Mouse (Mus musculus) kidney, postnatal 0 days (tissue): ENCODE measurements around the gene Wbp2nl. TPM values are rescaled to one million over a fixed set of nuclear protein-coding genes. Genes with fewer than 3 reads are reported as not detected.

ENCODE experiments used
- ATAC-seq: fragments of 200-750 bp; cut with Nextera tagmentation; replicated peaks from 2 replicates; pipeline ENCODE4 v1.8.0; 2017; ENCODE audit warnings: low read depth, moderate number of reproducible peaks, moderate TSS enrichment, moderate library complexity; ENCODE audit not compliant: low FRiP score
- DNase-seq: peaks from one replicate; pipeline ENCODE4 v3.0.0-alpha.2; 2016; ENCODE audit warnings: low spot score
- H3K27ac ChIP-seq: fragments of 300-500 bp; sonication (generic); 2 replicates; pipeline ENCODE4 v1.5.1; 2014; ENCODE audit warnings: mild to moderate bottlenecking
- H3K27me3 ChIP-seq: fragments of 300-500 bp; sonication (generic); 2 replicates; pipeline ENCODE4 v1.6.1; 2014; ENCODE audit warnings: low read length, mixed read lengths; ENCODE audit not compliant: insufficient read depth
- H3K36me3 ChIP-seq: fragments of 300-500 bp; sonication (generic); 2 replicates; pipeline ENCODE4 v1.6.1; 2014; ENCODE audit warnings: low read length, mixed read lengths; ENCODE audit not compliant: insufficient read depth
- H3K4me1 ChIP-seq: fragments of 300-500 bp; sonication (generic); replicated peaks from 2 replicates; pipeline ENCODE4 v1.6.1; 2014; ENCODE audit warnings: antibody characterized with exemption, low read length, mixed read lengths; ENCODE audit not compliant: insufficient read depth
- H3K4me2 ChIP-seq: fragments of 300-500 bp; sonication (generic); 2 replicates; pipeline ENCODE4 v1.6.1; 2014; ENCODE audit warnings: mild to moderate bottlenecking, low read length, moderate library complexity, mixed read lengths
- H3K4me3 ChIP-seq: fragments of 300-500 bp; sonication (generic); replicated peaks from 2 replicates; pipeline ENCODE4 v1.5.1; 2014; ENCODE audit warnings: low read depth, low read length
- H3K9ac ChIP-seq: fragments of 300-500 bp; sonication (generic); 2 replicates; pipeline ENCODE4 v1.6.1; 2014; ENCODE audit warnings: low read depth, low read length
- H3K9me3 ChIP-seq: fragments of 300-500 bp; sonication (generic); replicated peaks from 2 replicates; pipeline ENCODE4 v1.6.1; 2016; ENCODE audit warnings: low read length, inconsistent platforms, mixed read lengths
- CTCF ChIP-seq: IDR thresholded peaks from 2 replicates; pipeline ENCODE4 v1.5.1; 2016; ENCODE audit warnings: antibody characterized with exemption, low read depth, mild to moderate bottlenecking, moderate library complexity
- WGBS: fragments of 180-500 bp; shearing (Covaris S2); extraction: QIAGEN DNeasy Blood & Tissue Kit; methylation state at CpG from one replicate; pipeline ENCODE4 v1.1.7; 2014; 5-methylcytosine and 5-hydroxymethylcytosine counted together
- polyA plus RNA-seq: library from polyadenylated mRNA; unstranded; fragments of >200 nt; fragmentation: Nextera tagmentation; extraction: Ambion mirVana; gene quantifications from 2 replicates; pipeline ENCODE4 v1.2.1, GENCODE M21; 2015

Wbp2nl gene
- polyA plus RNA-seq, result 0.11 and 0.31 TPM in 2 replicates

DNA sequence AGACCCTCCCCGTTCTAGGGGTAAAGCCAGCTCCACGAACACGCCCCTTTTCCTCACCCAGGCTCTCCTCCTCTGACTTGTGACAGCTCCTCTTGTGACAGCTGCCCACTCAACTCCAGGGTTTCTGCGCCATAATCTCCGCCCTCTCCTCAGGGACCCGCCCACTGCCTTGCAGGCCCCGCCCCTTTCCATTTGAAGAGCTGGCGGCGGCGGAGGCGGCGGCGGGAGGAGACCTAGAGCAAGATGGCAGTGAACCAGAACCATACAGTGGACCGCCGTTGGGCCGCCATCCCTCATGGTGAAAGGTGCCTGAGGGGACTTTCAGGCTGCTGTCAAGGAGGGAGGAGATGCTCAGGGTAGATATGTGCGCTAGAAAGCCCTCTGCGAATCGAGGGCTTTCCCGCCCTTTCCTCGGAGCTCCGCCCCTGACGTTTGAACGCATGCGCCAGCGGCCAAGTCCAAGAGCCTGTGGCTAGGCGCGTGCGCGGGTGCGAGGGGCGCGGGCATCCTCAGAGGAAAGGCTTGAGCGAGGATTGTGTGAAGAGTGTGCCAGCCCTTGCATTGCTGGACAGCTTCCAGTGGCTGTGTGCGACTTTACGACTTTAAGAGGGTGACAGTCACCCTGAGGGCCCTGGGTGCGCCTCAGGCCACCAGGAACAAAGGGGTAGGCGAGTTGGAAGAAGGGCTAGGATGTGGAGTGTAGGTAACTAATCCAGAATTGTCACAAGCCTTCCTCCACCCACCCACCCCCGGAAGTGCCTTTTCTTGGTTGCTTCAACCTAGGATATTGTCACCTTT is at the start of gene Wbp2nl:
Gene Wbp2nl (plus strand): TSS at position 191 of the 798 bp plus-strand sequence.
- Histone ChIP-seq H3K36me3 (no peaks in the 10 kb centered on the region), H3K4me2 (peak within 1 kb of the TSS; percentile 30; the same call in 1 of the 2 replicates), H3K4me3 (no peak within 1 kb of the TSS), H3K9ac (no peak within 1 kb of the TSS), H3K27me3 (no peaks in the 10 kb centered on the region), H3K4me1 (no peaks in the 10 kb centered on the region), H3K9me3 (no peaks in the 10 kb centered on the region), H3K27ac (no peak within 1 kb of the TSS)
- 58% methylated on average over 39 of the region's 39 CpGs for WGBS
- TF ChIP-seq CTCF, result no peak
- DNase-seq (no peak), ATAC-seq (0 out of 2 replicates have a peak, but pooled peaks have one; percentile 21)

DNA sequence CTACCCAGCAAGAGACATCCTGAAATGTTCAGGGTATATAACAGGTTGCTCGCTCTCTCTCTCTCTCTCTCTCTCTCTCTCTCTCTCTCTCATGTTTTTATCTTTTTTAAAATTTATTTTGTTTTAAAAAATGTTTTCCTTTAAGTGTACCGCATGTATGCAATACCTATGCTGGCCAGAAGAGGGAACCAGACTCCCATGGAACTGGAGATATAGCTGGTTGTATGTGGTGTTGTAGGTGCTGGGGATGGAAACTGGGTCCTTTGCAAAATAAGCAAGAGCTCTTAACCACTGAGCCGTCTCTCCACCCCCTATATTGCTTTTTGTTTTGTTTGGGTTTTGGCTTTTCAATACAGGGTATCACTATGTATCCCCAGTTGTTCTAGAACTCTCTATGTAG is 47.2 kb upstream of the Wbp2nl start:
- Histone ChIP-seq H3K4me2 (no peak overlapping the region), H3K4me3 (no peak overlapping the region), H3K27ac (no peak overlapping the region), H3K4me1 (no peaks in the 10 kb centered on the region), H3K9ac (no peak overlapping the region), H3K36me3 (no peaks in the 10 kb centered on the region), H3K9me3 (no peaks in the 10 kb centered on the region), H3K27me3 (no peaks in the 10 kb centered on the region)
- no peak for ATAC-seq
- 95% methylated on average over 3 of the region's 3 CpGs for WGBS
- DNase-seq, result no peak
- peak; percentile 48; the same call in 1 of the 2 replicates for TF ChIP-seq CTCF

DNA sequence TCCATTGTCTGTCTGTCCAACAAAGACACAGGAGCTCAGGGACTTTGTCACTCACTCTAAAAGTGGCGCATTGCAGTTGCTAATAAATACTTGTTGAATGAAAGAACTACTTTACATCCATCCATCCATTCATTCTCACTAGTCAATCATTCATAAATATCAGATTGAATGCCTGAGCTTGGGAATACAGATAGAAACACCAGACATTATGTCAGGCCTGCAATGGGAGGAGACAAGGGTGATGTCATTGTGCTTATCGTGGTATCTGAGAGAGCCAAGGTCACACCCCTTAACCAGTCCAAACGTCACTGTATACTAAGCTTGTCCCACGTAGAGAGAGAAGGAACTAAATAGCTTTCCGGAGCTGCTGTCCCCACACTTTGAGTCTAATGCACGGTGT is 46.7 kb upstream of the Wbp2nl start, which contains the start of gene 1500009C09Rik:
Gene 1500009C09Rik (plus strand): TSS at position 301 of the 400 bp plus-strand sequence.
- 89% methylated on average over 6 of the region's 6 CpGs for WGBS
- ATAC-seq, result no peak

DNA sequence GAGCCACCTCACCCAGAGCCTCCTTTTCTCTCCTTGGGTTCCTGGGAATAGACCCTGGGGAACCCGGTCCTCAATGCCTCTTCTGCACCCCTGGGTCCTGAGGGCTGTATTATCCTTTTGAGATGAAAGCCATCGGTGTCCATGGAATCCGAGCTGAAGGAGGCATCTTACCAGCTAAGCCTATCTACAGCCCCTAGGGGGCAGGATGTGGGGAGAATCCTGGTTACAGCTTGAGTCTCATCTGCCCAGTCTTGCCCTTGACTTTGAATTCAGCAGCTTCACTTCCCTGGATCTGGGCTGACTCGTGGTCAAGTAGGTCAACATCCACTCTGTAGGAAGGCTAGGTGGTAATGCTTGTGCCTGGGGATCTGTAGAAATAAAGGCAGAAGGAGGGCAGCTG is 43.5 kb upstream of the Wbp2nl start:
- WGBS, result 52% methylated on average over 4 of the region's 4 CpGs

More for the DNA sequence above, 46.7 kb upstream of the Wbp2nl start, which contains the start of gene 1500009C09Rik:
- H3K9me3 ChIP-seq, result no peaks in the 10 kb centered on the region
- H3K4me2 ChIP-seq, result no peak within 1 kb of the TSS
- no peak within 1 kb of the TSS for H3K9ac ChIP-seq
- no peaks in the 10 kb centered on the region for H3K4me1 ChIP-seq
- no peak for TF ChIP-seq CTCF
- no peak for DNase-seq
- no peaks in the 10 kb centered on the region for H3K27me3 ChIP-seq
- no peak within 1 kb of the TSS for H3K27ac ChIP-seq
- no peaks in the 10 kb centered on the region for H3K36me3 ChIP-seq
- no peak within 1 kb of the TSS for H3K4me3 ChIP-seq

DNA sequence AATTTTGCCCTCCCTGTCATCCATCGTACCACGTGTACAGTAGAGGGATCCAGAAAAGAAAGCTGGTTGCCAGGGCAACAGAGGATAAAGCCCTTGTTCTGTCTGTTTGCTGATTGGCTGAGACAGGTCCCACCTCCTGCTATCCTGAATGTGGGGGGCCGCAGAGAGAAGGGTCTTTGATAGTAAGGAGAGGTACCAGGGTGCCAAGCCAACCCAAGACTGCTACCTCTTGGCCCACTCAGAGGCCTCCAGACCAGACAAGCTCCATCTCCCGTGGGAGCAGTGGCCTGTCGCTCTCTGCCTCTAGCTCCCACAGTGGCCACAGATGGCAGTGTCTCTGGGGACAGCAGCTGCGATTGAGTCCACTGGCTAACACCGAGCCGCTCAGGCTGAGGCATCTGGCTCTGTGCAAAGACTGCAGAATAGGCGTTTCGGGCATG is 42.8 kb upstream of the Wbp2nl start:
- no peak for TF ChIP-seq CTCF
- no peak overlapping the region for H3K4me3 ChIP-seq
- no peak overlapping the region for H3K27ac ChIP-seq
- ATAC-seq (no peak), DNase-seq (no peak)
- H3K9ac ChIP-seq, result no peak overlapping the region
- no peaks in the 10 kb centered on the region for H3K27me3 ChIP-seq
- H3K9me3 ChIP-seq, result no peaks in the 10 kb centered on the region
- H3K4me1 ChIP-seq, result no peaks in the 10 kb centered on the region
- WGBS, result 27% methylated on average over 10 of the region's 10 CpGs
- H3K36me3 ChIP-seq, result no peaks in the 10 kb centered on the region
- H3K4me2 ChIP-seq, result no peak overlapping the region

More for the DNA sequence above, 43.5 kb upstream of the Wbp2nl start:
- no peak overlapping the region for H3K27ac ChIP-seq
- no peaks in the 10 kb centered on the region for H3K9me3 ChIP-seq
- DNase-seq (no peak), ATAC-seq (no peak)
- no peak overlapping the region for H3K9ac ChIP-seq
- H3K4me2 ChIP-seq, result no peak overlapping the region
- H3K4me1 ChIP-seq, result no peaks in the 10 kb centered on the region
- H3K27me3 ChIP-seq, result no peaks in the 10 kb centered on the region
- TF ChIP-seq CTCF, result peak; percentile 30; the same call in 1 of the 2 replicates
- no peak overlapping the region for H3K4me3 ChIP-seq
- no peaks in the 10 kb centered on the region for H3K36me3 ChIP-seq

DNA sequence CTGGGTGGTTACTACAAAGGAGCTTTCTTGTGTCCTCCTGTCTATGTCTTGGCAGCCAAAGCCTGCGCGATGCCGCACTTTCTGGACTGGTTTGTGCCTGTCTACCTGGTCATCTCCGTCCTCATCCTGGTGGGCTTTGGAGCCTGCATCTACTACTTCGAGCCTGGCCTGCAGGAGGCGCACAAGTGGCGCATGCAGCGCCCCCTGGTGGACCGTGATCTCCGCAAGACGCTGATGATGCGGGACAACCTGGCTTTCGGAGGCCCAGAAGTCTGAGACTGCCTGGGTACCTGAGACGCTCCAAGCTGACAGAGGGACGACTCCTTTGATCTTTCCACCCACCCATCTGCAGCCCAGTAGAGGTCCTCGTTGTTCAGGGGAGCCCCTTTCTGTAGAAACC is 39.2 kb upstream of the Wbp2nl start:
- H3K9ac ChIP-seq, result no peak overlapping the region
- WGBS, result 13% methylated on average over 16 of the region's 16 CpGs

More for the DNA sequence above, 39.2 kb upstream of the Wbp2nl start:
- DNase-seq (peak; percentile 74), ATAC-seq (peak; percentile 27; the same call in 1 of the 2 replicates)
- H3K9me3 ChIP-seq, result no peaks in the 10 kb centered on the region
- H3K27me3 ChIP-seq, result no peaks in the 10 kb centered on the region
- no peaks in the 10 kb centered on the region for H3K4me1 ChIP-seq
- peak; percentile 100 for TF ChIP-seq CTCF
- no peak overlapping the region for H3K4me2 ChIP-seq
- no peak overlapping the region for H3K4me3 ChIP-seq
- no peak overlapping the region for H3K27ac ChIP-seq
- no peaks in the 10 kb centered on the region for H3K36me3 ChIP-seq
